ENCODE assay signal across 8 mouse cellular contexts in genomic region chr1:118390266-118390660, GRCm38 (mm10). TPM values are rescaled to one million over a fixed set of nuclear protein-coding genes. Genes with fewer than 3 reads are reported as not detected.
DNase-seq lines count a peak whose midpoint lies in the region; ATAC-seq and TF ChIP-seq lines count a peak whose summit lies in the region.

No protein-coding gene starts in this region.

- H3K27ac ChIP-seq in kidney, postnatal 0 days, result peak overlapping the region; percentile 95
- peak overlapping the region; percentile 96 for H3K27ac ChIP-seq in embryonic facial prominence, embryonic 10.5 days (replicated peaks)
- peak overlapping the region; percentile 93 for H3K27ac ChIP-seq in hindbrain, embryonic 16.5 days (ENCODE audit: low read depth, low read length)
- H3K27ac ChIP-seq in midbrain, postnatal 0 days (ENCODE audit: low read depth, low read length), result peak overlapping the region; percentile 89

- TF ChIP-seq CTCF in kidney, postnatal 0 days (IDR thresholded peaks at IDR 0.05; ENCODE audit: low read depth), result no peak
- no peak for TF ChIP-seq CTCF in midbrain, postnatal 0 days (IDR thresholded peaks at IDR 0.05)

- H3K4me1 ChIP-seq in kidney, postnatal 0 days (replicated peaks; ENCODE audit: insufficient read depth, low read length), result peaks cover 7% of the 10 kb centered on the region
- H3K4me1 ChIP-seq in embryonic facial prominence, embryonic 10.5 days, result peaks cover 18% of the 10 kb centered on the region
- H3K4me1 ChIP-seq in hindbrain, embryonic 16.5 days (ENCODE audit: control insufficient read depth, insufficient read depth, low read depth, low read length), result peaks cover 21% of the 10 kb centered on the region
- H3K4me1 ChIP-seq in midbrain, postnatal 0 days (ENCODE audit: insufficient read depth, low read length), result peaks cover 2% of the 10 kb centered on the region; the same call in 1 of the 2 replicates

- DNase-seq in kidney, postnatal 0 days (ENCODE audit: low spot score), result peak; percentile 25
- no peak for DNase-seq in kidney, postnatal 4 days
- peak; percentile 11 for DNase-seq in embryonic facial prominence, embryonic 10.5 days (ENCODE audit: low spot score)
- no peak for DNase-seq in midbrain, postnatal 0 days (ENCODE audit: low spot score)
- DNase-seq in frontal cortex, postnatal 14 days (ENCODE audit: low spot score in 2 of 2), result no peak
- DNase-seq in adrenal gland, postnatal 10 days, result no peak

- ATAC-seq in kidney, postnatal 0 days (replicated peaks; ENCODE audit: low FRiP score, low read depth), result no peak
- ATAC-seq in hindbrain, embryonic 16.5 days, result no peak
- ATAC-seq in midbrain, postnatal 0 days (ENCODE audit: low FRiP score), result no peak
- ATAC-seq in erythroid progenitor cell, adult 5-6 weeks (replicated peaks; ENCODE audit: low FRiP score, poor library complexity, severe bottlenecking), result no peak

- H3K36me3 ChIP-seq in kidney, postnatal 0 days (ENCODE audit: insufficient read depth, low read length), result no peaks in the 10 kb centered on the region
- peaks cover 33% of the 10 kb centered on the region for H3K36me3 ChIP-seq in embryonic facial prominence, embryonic 10.5 days (replicated peaks)
- no peaks in the 10 kb centered on the region for H3K36me3 ChIP-seq in hindbrain, embryonic 16.5 days (ENCODE audit: control insufficient read depth, insufficient read depth, low read length)
- no peaks in the 10 kb centered on the region for H3K36me3 ChIP-seq in midbrain, postnatal 0 days (ENCODE audit: insufficient read depth, low read length)

- H3K9me3 ChIP-seq in kidney, postnatal 0 days (replicated peaks; ENCODE audit: low read length), result no peaks in the 10 kb centered on the region
- no peaks in the 10 kb centered on the region for H3K9me3 ChIP-seq in embryonic facial prominence, embryonic 10.5 days
- no peaks in the 10 kb centered on the region for H3K9me3 ChIP-seq in hindbrain, embryonic 16.5 days (ENCODE audit: control insufficient read depth, low read length)
- no peaks in the 10 kb centered on the region for H3K9me3 ChIP-seq in midbrain, postnatal 0 days (ENCODE audit: low read length)

- H3K4me3 ChIP-seq in kidney, postnatal 0 days (replicated peaks; ENCODE audit: low read depth, low read length), result peak overlapping the region; percentile 97
- peak overlapping the region; percentile 94 for H3K4me3 ChIP-seq in embryonic facial prominence, embryonic 10.5 days
- H3K4me3 ChIP-seq in hindbrain, embryonic 16.5 days (ENCODE audit: low read length), result peak overlapping the region; percentile 97
- peak overlapping the region; percentile 86 for H3K4me3 ChIP-seq in midbrain, postnatal 0 days (ENCODE audit: low read depth, low read length)

- no peaks in the 10 kb centered on the region for H3K27me3 ChIP-seq in kidney, postnatal 0 days (ENCODE audit: insufficient read depth, low read length)
- H3K27me3 ChIP-seq in embryonic facial prominence, embryonic 10.5 days (replicated peaks; ENCODE audit: low read depth, poor library complexity, severe bottlenecking), result no peaks in the 10 kb centered on the region
- no peaks in the 10 kb centered on the region for H3K27me3 ChIP-seq in hindbrain, embryonic 16.5 days (replicated peaks; ENCODE audit: control insufficient read depth, insufficient read depth, low read length)
- no peaks in the 10 kb centered on the region for H3K27me3 ChIP-seq in midbrain, postnatal 0 days (ENCODE audit: insufficient read depth, low read length)

- 7% methylated on average over 8 of the region's 8 CpGs for WGBS in kidney, postnatal 0 days
- WGBS in embryonic facial prominence, embryonic 10.5 days, result 16% methylated on average over 8 of the region's 8 CpGs
- 13% methylated on average over 8 of the region's 8 CpGs for WGBS in hindbrain, embryonic 16.5 days
- 10% methylated on average over 8 of the region's 8 CpGs for WGBS in midbrain, postnatal 0 days

- peak overlapping the region; percentile 68 for H3K4me2 ChIP-seq in kidney, postnatal 0 days (ENCODE audit: low read length)
- H3K4me2 ChIP-seq in hindbrain, embryonic 16.5 days (ENCODE audit: low read length), result peak overlapping the region; percentile 85
- peak overlapping the region; percentile 67 for H3K4me2 ChIP-seq in midbrain, postnatal 0 days (ENCODE audit: low read depth, low read length, poor library complexity, severe bottlenecking)

- H3K9ac ChIP-seq in kidney, postnatal 0 days (ENCODE audit: low read depth, low read length), result peak overlapping the region; percentile 89
- peak overlapping the region; percentile 91 for H3K9ac ChIP-seq in hindbrain, embryonic 16.5 days (ENCODE audit: low read depth, low read length)
- peak overlapping the region; percentile 92 for H3K9ac ChIP-seq in midbrain, postnatal 0 days (replicated peaks; ENCODE audit: low read length, poor library complexity, severe bottlenecking)

RNA-seq across cellular contexts. Expression of gene Clasp1, which starts 1.4 kb away (rescaled TPM):
- 15.7 and 16.5 TPM in 2 replicates for polyA plus RNA-seq in kidney, postnatal 0 days (2015; fragmentation: Nextera tagmentation; extraction: Ambion mirVana)
- 94.7 and 95.3 TPM in 2 replicates for polyA plus RNA-seq in embryonic facial prominence, embryonic 10.5 days (2016; fragmentation: Nextera tagmentation; extraction: Ambion mirVana)
- 84.0 and 96.5 TPM in 2 replicates for polyA plus RNA-seq in hindbrain, embryonic 16.5 days (2015; fragmentation: Nextera tagmentation; extraction: Ambion mirVana)
- total RNA-seq in midbrain, postnatal 0 days (2014; rRNA removed), result 141 and 153 TPM in 2 replicates
- 53.7 and 75.9 TPM in 2 replicates for polyA plus RNA-seq in midbrain, postnatal 0 days (2015; fragmentation: Nextera tagmentation; extraction: Ambion mirVana)
- 40.7 and 55.8 TPM in 2 replicates for total RNA-seq in erythroid progenitor cell, adult 5-6 weeks (2015; ENCODE audit: low replicate concordance)
- 34.4 and 45.4 TPM in 2 replicates for total RNA-seq in erythroid progenitor cell, adult 5-6 weeks (2017; ENCODE audit: low replicate concordance)
- total RNA-seq in adrenal gland, postnatal 10 days (2021), result 10 to 100 TPM; 39.7 to 60.7 TPM

Comparison
In these comparisons a context has a peak if more than half of its experiments do, and no peak if none do; other contexts are left out.
1. DNase-seq: peak in kidney, postnatal 0 days (single experiment) and embryonic facial prominence, embryonic 10.5 days (single experiment); none in kidney, postnatal 4 days (0 of 2), midbrain, postnatal 0 days (single experiment), frontal cortex, postnatal 14 days (0 of 2) and adrenal gland, postnatal 10 days (single experiment).
2. Peak in every context shown above with its lines, with median percentiles within 50 percentile points of each other: H3K27ac ChIP-seq, H3K4me2 ChIP-seq, H3K4me3 ChIP-seq and H3K9ac ChIP-seq.